Mouse (Mus musculus) testis, adult 2 months (tissue): ENCODE results near the gene Traf3.

Experiments used
- CTCF ChIP-seq: fragments of 200-500 bp; IDR thresholded peaks from 2 replicates; pipeline ENCODE4 v1.5.1; 2012; ENCODE audit warnings: low read depth, mild to moderate bottlenecking, inconsistent platforms, low read length, moderate library complexity; ENCODE audit not compliant: control insufficient read depth, insufficient read depth, insufficient replicate concordance
- POLR2A ChIP-seq: fragments of 200-500 bp; IDR thresholded peaks from 2 replicates; pipeline ENCODE4 v1.6.1; 2012; ENCODE audit warnings: low read depth, mild to moderate bottlenecking, inconsistent platforms, low read length, moderate library complexity; ENCODE audit not compliant: control insufficient read depth

DNA sequence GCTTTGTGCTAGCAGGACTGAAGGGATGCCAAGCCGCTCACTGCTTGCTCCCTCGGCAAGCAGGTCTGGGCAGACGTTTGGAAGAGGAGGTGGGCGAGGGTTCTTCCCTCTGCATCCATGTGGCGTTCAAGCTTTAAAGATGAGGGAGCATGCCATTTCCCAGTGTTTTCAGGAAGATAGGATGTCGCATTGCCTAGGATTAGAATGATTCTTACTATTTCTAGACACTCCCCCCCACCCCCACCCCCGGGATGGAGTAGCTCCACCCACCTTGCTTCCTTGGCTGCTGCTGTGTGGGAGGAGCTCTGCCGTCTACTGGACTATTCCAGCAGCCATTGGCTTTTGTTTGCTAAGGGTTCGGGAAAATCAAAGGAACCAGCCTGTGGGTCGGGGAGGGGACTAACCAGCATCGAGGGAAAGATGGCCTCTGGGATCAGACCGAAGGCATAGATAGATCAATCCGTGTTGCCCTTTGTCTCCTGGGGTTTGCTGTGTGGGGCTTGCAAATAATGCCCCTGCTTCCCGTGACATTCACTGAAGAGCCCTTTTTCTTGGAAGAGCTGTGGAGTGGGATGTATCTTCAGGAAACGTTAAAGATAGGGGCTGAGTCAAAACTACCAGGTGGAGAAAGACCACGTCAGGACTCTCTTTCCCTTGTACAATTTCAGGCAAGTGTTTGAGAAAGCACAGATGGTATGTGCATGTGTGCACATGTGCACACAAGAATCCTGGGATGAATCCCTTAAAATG, 3.7 kb upstream of the Traf3 start:
- TF ChIP-seq CTCF, result no peak
- no peak for TF ChIP-seq POLR2A
